Mouse (Mus musculus) pancreas, adult 10 weeks (tissue): ENCODE results near the gene Smarcc1. TPM values are rescaled to one million over a fixed set of nuclear protein-coding genes. Genes with fewer than 3 reads are reported as not detected.

Source experiments
- polyA plus RNA-seq: library from polyadenylated mRNA; stranded (reverse); fragments of 350-450 nt; fragmentation: Illumina TruSeq; extraction: RNeasy Lipid Tissue Mini Kit (QIAGEN cat#74804); gene quantifications from one replicate; pipeline ENCODE4 v1.2.3, GENCODE M21; 2015; ENCODE audit warnings: low read depth, low replicate concordance; ENCODE audit not compliant: insufficient read depth

Gene Smarcc1
- 7.1 TPM for polyA plus RNA-seq

DNA sequence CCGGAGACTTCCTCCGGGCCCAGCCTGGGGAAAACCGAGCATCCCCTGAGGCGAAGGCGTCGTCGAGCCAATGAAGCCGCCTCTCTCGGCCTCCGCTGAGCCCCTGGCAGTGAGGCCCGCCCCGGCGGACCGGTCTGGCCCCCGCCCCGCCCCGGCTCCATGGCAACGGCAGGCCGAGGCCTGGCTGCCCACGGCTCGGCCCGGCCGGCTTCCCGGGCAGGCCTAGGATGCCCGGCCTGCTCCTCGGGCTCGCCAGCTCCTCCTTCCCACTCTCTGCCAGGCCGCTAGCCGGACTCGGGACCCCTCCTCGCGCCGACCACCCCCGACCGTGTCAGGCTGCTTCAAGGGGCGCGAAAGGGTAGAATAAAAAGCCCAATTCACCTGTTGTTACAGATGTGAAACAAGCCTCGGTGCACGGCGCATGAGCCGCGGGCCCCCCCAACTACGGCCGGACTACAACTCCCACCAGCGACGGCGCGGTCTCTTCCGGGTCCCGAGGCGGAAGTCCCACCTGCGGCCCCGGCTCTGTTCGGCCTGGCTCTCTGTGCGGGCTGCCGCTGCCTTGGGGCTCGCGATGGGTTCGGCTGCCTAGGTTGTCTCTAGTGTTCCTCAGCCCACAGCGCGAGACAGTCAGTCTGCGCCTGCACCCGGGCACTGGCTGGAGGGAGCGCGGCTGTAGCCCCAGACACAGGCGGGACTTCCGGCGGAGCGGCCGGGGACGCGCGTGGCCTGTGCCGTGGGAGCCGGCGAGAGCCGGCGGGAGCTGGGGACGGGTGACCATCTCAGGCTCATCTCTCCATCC, at the start of gene Smarcc1:
Smarcc1 (plus strand) TSS at position 732 of the 802 bp plus-strand sequence.

DNA sequence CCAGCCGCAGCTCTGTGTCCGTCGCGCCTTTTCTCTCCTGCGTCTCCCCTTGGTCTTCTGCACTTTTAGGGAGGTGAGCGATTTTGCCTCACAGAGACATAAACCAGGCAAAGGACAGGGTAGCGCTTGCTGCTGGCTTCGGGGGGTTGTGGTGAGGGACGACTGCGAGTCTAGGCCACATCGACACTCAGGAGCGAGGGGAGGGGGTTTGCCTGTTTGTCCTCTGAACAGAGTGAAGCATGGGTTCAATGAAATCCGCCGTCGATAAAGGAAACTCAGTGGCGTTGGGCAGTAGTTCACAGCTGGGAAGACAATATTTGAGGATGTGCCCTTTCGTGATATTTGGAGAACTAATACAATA, 251 bp downstream of the Smarcc1 start, which contains the start of gene Dhx30:
Dhx30 (minus strand) TSS at position 52 of the 361 bp plus-strand sequence.

DNA sequence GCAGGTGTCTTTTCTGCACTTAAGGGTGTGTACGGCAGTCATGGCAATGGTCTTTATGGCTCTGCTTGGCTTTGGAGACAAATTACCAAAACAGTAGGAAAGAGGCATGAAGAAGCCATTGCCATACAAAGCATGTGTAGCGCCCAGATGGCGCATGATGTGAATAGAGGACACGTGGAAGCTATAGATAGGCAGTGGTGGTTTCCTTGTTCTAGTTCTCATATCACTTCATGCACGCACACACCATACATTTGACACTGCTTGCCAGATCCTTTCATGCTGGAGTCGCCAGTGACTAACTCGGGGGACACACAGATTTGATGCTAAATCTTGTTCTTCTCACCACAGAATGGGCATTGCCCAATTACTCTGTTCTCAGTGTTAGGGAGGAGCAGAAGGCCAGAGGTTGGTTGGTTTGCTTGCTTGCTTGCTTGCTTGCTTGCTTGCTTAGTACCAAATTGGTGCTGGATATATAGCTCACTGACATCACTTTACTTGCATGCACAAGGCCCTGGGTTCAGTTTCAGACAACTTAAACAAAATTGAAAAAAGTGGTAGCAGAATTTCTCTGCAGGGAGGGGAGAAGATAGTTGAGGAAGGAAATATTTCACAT, 125.8 kb downstream of the Smarcc1 start, which contains the start of gene Cspg5:
Cspg5 (plus strand) TSS at position 563 of the 613 bp plus-strand sequence.

Other genes starting within 250 kb of the Smarcc1 start
- gene Cdc25a, start 242.1 kb upstream of the Smarcc1 start, polyA plus RNA-seq = 6.5 TPM
- gene Map4, start 186.2 kb upstream of the Smarcc1 start, polyA plus RNA-seq = 29.0 TPM
- gene Dhx30, start 122 bp downstream of the Smarcc1 start, polyA plus RNA-seq = 33.1 TPM
- not detected for gene Cspg5, start 126.1 kb downstream of the Smarcc1 start, polyA plus RNA-seq
- 2.8 TPM for gene Elp6, start 187.5 kb downstream of the Smarcc1 start, polyA plus RNA-seq
- 11.1 TPM for gene Scap, start 215.6 kb downstream of the Smarcc1 start, polyA plus RNA-seq